Comparison of ENCODE assay signal across 8 mouse cellular contexts in the genomic region with DNA sequence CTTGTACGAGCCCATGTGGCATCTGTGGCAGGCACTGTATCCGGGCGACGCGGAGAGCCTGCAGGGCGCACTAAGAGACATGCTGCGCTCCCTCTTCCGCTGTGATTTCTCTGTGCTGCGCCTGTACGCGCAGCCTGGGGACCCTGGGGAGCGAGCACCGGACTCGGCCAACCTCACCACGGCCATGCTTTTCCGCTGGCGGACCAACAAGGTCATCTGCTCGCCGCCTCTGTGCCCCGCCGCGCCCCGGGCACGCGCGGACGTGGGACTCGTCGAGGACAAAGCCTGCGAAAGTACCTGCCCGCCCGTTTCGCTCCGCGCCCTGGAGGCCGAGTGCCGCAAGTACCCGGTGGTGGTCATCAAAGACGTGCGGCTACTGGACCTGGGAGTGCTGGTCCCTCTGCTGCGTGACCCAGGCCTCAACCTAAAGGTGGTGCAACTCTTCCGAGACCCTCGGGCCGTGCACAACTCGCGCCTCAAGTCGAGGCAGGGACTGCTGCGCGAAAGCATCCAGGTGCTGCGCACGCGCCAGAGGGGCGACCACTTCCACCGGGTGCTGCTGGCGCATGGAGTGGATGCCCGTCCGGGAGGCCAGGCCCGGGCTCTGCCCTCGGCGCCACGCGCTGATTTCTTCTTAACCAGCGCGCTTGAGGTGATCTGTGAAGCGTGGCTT. TPM values are rescaled to one million over a fixed set of nuclear protein-coding genes. Genes with fewer than 3 reads are reported as not detected.
DNase-seq lines count a peak whose midpoint lies in the region; ATAC-seq and TF ChIP-seq lines count a peak whose summit lies in the region.

No protein-coding gene starts in this region.

- TF ChIP-seq CTCF in E14TG2a.4 (conservative IDR thresholded peaks at IDR 0.05; ENCODE audit: low read length): no peak

- H3K27ac ChIP-seq in heart, embryonic 14.5 days (replicated peaks in 1 of 2; ENCODE audit: control insufficient read depth in 1 of 2, insufficient read depth in 1 of 2, low read depth in 2 of 2, low read length in 2 of 2): no peak overlapping the region
- H3K27ac ChIP-seq in midbrain, embryonic 13.5 days: no peak overlapping the region

- peak overlapping the region; percentile 58 for H3K9ac ChIP-seq in heart, embryonic 14.5 days (ENCODE audit: low read length)
- 0 out of 2 replicates have a peak overlapping the region, but pooled peaks have one; percentile 36 for H3K9ac ChIP-seq in midbrain, embryonic 13.5 days (replicated peaks)

- peak overlapping the region; percentile 77 for H3K4me3 ChIP-seq in E14TG2a.4 (replicated peaks; ENCODE audit: low read length)
- H3K4me3 ChIP-seq in heart, embryonic 14.5 days (ENCODE audit: control insufficient read depth in 1 of 2, insufficient read depth in 1 of 2, low read depth in 1 of 2, low read length in 2 of 2): peak overlapping the region; percentile 48 to 59
- peak overlapping the region; percentile 47 for H3K4me3 ChIP-seq in midbrain, embryonic 13.5 days (replicated peaks)

- DNase-seq in adrenal gland, adult (ENCODE audit: inconsistent age in 2 of 2, low spot score in 1 of 2): peak; percentile 6 to 55
- no peak for DNase-seq in adrenal gland, postnatal 4 days (ENCODE audit: low spot score in 2 of 2)
- DNase-seq in embryo, embryonic 10.5 days (ENCODE audit: low spot score): peak; percentile 22
- DNase-seq in kidney, postnatal 4 days: peak; percentile 14 to 37
- DNase-seq in layer of hippocampus, adult 18-20 months (ENCODE audit: low spot score in 2 of 2): no peak

- peaks cover 12% of the 10 kb centered on the region for H3K9me3 ChIP-seq in E14TG2a.4 (ENCODE audit: low read length)
- H3K9me3 ChIP-seq in heart, embryonic 14.5 days (ENCODE audit: control insufficient read depth, low read length): no peaks in the 10 kb centered on the region
- no peaks in the 10 kb centered on the region for H3K9me3 ChIP-seq in midbrain, embryonic 13.5 days

- H3K4me1 ChIP-seq in E14TG2a.4 (replicated peaks; ENCODE audit: low read depth, low read length): no peaks in the 10 kb centered on the region
- H3K4me1 ChIP-seq in heart, embryonic 14.5 days (ENCODE audit: control insufficient read depth in 2 of 2, insufficient read depth in 2 of 2, low read length in 2 of 2): no peaks in the 10 kb centered on the region; a peak in 1 of 4 replicates
- no peaks in the 10 kb centered on the region for H3K4me1 ChIP-seq in midbrain, embryonic 13.5 days (replicated peaks)

- WGBS in heart, embryonic 14.5 days: 24% methylated on average over 65 of the region's 65 CpGs
- 27% methylated on average over 55 of the region's 65 CpGs for WGBS in midbrain, embryonic 13.5 days

- peak overlapping the region; percentile 82 for H3K4me2 ChIP-seq in heart, embryonic 14.5 days (ENCODE audit: low read length)
- H3K4me2 ChIP-seq in midbrain, embryonic 13.5 days (replicated peaks): peak overlapping the region; percentile 70

- ATAC-seq in heart, embryonic 14.5 days (ENCODE audit: insufficient number of reproducible peaks, insufficient read depth, low FRiP score, low read depth): no peak
- peak; percentile 75 for ATAC-seq in midbrain, embryonic 13.5 days

- H3K36me3 ChIP-seq in E14TG2a.4 (ENCODE audit: insufficient read depth, low read length): no peaks in the 10 kb centered on the region
- no peaks in the 10 kb centered on the region for H3K36me3 ChIP-seq in heart, embryonic 14.5 days (ENCODE audit: control insufficient read depth, insufficient read depth, low read length)
- no peaks in the 10 kb centered on the region for H3K36me3 ChIP-seq in midbrain, embryonic 13.5 days

- H3K27me3 ChIP-seq in E14TG2a.4 (ENCODE audit: insufficient read depth, low read length): peaks cover 34% of the 10 kb centered on the region
- H3K27me3 ChIP-seq in heart, embryonic 14.5 days (ENCODE audit: control insufficient read depth, insufficient read depth, low read length): no peaks in the 10 kb centered on the region
- peaks cover 15% of the 10 kb centered on the region for H3K27me3 ChIP-seq in midbrain, embryonic 13.5 days

RNA-seq across cellular contexts. Expression of a gene that starts 0.9 kb away (rescaled TPM):
- 1 to 10 TPM; 2.9 to 3.2 TPM for total RNA-seq in adrenal gland, postnatal 4 days (2021)
- 4.6 and 5.8 TPM in 2 replicates for polyA plus RNA-seq in heart, embryonic 14.5 days (2014; fragmentation: Nextera tagmentation; extraction: Ambion mirVana)
- polyA plus RNA-seq in midbrain, embryonic 13.5 days (2015; fragmentation: Nextera tagmentation; extraction: Ambion mirVana): 2.5 and 3.0 TPM in 2 replicates
- total RNA-seq in layer of hippocampus, adult 18-20 months (2021): 1 to 10 TPM; 3.5 to 6.9 TPM

Comparison
In these comparisons a context has a peak if more than half of its experiments do, and no peak if none do; other contexts are left out.
1. DNase-seq: peak in adrenal gland, adult (2 of 2), embryo, embryonic 10.5 days (single experiment) and kidney, postnatal 4 days (2 of 2); none in adrenal gland, postnatal 4 days (0 of 2) and layer of hippocampus, adult 18-20 months (0 of 2).
2. Peak in every context shown above with its lines, with median percentiles within 50 percentile points of each other: H3K4me3 ChIP-seq.